Mouse (Mus musculus) embryonic facial prominence, embryonic 10.5 days (tissue): ENCODE measurements around the gene Slc19a2. TPM values are rescaled to one million over a fixed set of nuclear protein-coding genes. Genes with fewer than 3 reads are reported as not detected.
A peak's percentile ranks its signal among the peaks of the same experiment; 100 is the strongest.
"Not testable (repeated sequence)": the region's sequence is repeated elsewhere in the genome, so short reads cannot be mapped to it uniquely, and the experiment has no call there.

Source experiments
- DNase-seq: peaks from one replicate; pipeline ENCODE4 v3.0.0-alpha.2; 2017; ENCODE audit warnings: low spot score
- H3K27ac ChIP-seq: fragments of 300-500 bp; sonication (generic); replicated peaks from 2 replicates; pipeline ENCODE4 v1.5.1; 2016; ENCODE audit warnings: mild to moderate bottlenecking
- H3K27me3 ChIP-seq: fragments of 300-500 bp; sonication (generic); replicated peaks from 2 replicates; pipeline ENCODE4 v1.6.1; 2016; ENCODE audit warnings: low read depth, mild to moderate bottlenecking; ENCODE audit not compliant: poor library complexity, severe bottlenecking
- H3K36me3 ChIP-seq: fragments of 300-500 bp; sonication (generic); replicated peaks from 2 replicates; pipeline ENCODE4 v1.6.1; 2016; ENCODE audit warnings: mild to moderate bottlenecking, moderate library complexity
- H3K4me1 ChIP-seq: fragments of 300-500 bp; sonication (generic); 2 replicates; pipeline ENCODE4 v1.6.1; 2016
- H3K4me3 ChIP-seq: fragments of 300-500 bp; sonication (generic); 2 replicates; pipeline ENCODE4 v1.5.1; 2016; ENCODE audit warnings: mild to moderate bottlenecking, moderate library complexity
- H3K9me3 ChIP-seq: fragments of 300-500 bp; sonication (generic); 2 replicates; pipeline ENCODE4 v1.6.1; 2016; ENCODE audit warnings: mild to moderate bottlenecking
- WGBS: fragments of 180-500 bp; shearing (Covaris S2); methylation state at CpG from one replicate; pipeline ENCODE4 v1.1.7; 2016; 5-methylcytosine and 5-hydroxymethylcytosine counted together
- polyA plus RNA-seq: library from polyadenylated mRNA; unstranded; fragments of >200 nt; fragmentation: Nextera tagmentation; extraction: Ambion mirVana; gene quantifications from 2 replicates; pipeline ENCODE4 v1.2.1, GENCODE M21; 2016

The Slc19a2 gene
- polyA plus RNA-seq: 10.8 and 11.5 TPM in 2 replicates

GRCm38 (mm10) chr1:164248465-164249331 is at the start of gene Slc19a2:
TSS of gene Slc19a2 (plus strand) at chr1:164249046.
- Histone ChIP-seq H3K4me1 (peaks cover 39% of the 10 kb centered on the region), H3K4me3 (peak within 1 kb of the TSS; percentile 83), H3K9me3 (no peaks in the 10 kb centered on the region), H3K36me3 (no peaks in the 10 kb centered on the region), H3K27me3 (peaks cover 21% of the 10 kb centered on the region), H3K27ac (peak within 1 kb of the TSS; percentile 90)
- peak; percentile 100 for DNase-seq
- under 1% methylated on average over 79 of the region's 79 CpGs for WGBS

- Histone ChIP-seq H3K27ac (no peak overlapping the region), H3K4me3 (no peak overlapping the region), H3K36me3 (no peaks in the 10 kb centered on the region), H3K4me1 (no peaks in the 10 kb centered on the region), H3K9me3 (no peaks in the 10 kb centered on the region), H3K27me3 (no peaks in the 10 kb centered on the region)
- 88% methylated on average over 4 of the region's 4 CpGs for WGBS
- DNase-seq: no peak
These were observed 49.3 kb upstream of the Slc19a2 start for GRCm38 (mm10) chr1:164199551-164199950.

- Histone ChIP-seq H3K27me3 (no peaks in the 10 kb centered on the region), H3K36me3 (no peaks in the 10 kb centered on the region), H3K4me1 (no peaks in the 10 kb centered on the region), H3K27ac (no peak overlapping the region), H3K9me3 (no peaks in the 10 kb centered on the region), H3K4me3 (no peak overlapping the region)
- 87% methylated on average over 2 of the region's 2 CpGs for WGBS
- DNase-seq: no peak
These were observed 40.4 kb upstream of the Slc19a2 start for GRCm38 (mm10) chr1:164208437-164208836.

- 85% methylated on average over 4 of the region's 4 CpGs for WGBS
- Histone ChIP-seq H3K27ac (no peak overlapping the region), H3K4me3 (no peak overlapping the region), H3K9me3 (no peaks in the 10 kb centered on the region), H3K4me1 (no peaks in the 10 kb centered on the region), H3K27me3 (no peaks in the 10 kb centered on the region), H3K36me3 (no peaks in the 10 kb centered on the region)
- DNase-seq: no peak
These were observed 37.9 kb upstream of the Slc19a2 start for GRCm38 (mm10) chr1:164210899-164211298.

- no peak for DNase-seq
- H3K36me3 ChIP-seq: no peaks in the 10 kb centered on the region
- no peak overlapping the region for H3K4me3 ChIP-seq
- 0 out of 2 replicates have a peak, but pooled peaks cover under 1% of the 10 kb centered on the region for H3K4me1 ChIP-seq
- H3K27ac ChIP-seq: no peak overlapping the region
- no peaks in the 10 kb centered on the region; the same call in 1 of the 2 replicates for H3K27me3 ChIP-seq
- no peaks in the 10 kb centered on the region for H3K9me3 ChIP-seq
- whole genome bisulfite sequencing: 86% methylated on average over 8 of the region's 8 CpGs
These were observed 36.2 kb upstream of the Slc19a2 start for GRCm38 (mm10) chr1:164212686-164213085.

GRCm38 (mm10) chr1:164214190-164214589 is 34.7 kb upstream of the Slc19a2 start:
- H3K9me3 ChIP-seq: no peaks in the 10 kb centered on the region
- 0 out of 2 replicates have a peak, but pooled peaks cover 6% of the 10 kb centered on the region for H3K4me1 ChIP-seq
- H3K36me3 ChIP-seq: no peaks in the 10 kb centered on the region
- H3K4me3 ChIP-seq: no peak overlapping the region
- WGBS: 67% methylated on average over 8 of the region's 8 CpGs
- DNase-seq: no peak
- no peaks in the 10 kb centered on the region; the same call in 1 of the 2 replicates for H3K27me3 ChIP-seq
- H3K27ac ChIP-seq: no peak overlapping the region

- H3K4me3 ChIP-seq: no peak overlapping the region
- H3K27me3 ChIP-seq: no peaks in the 10 kb centered on the region; the same call in 1 of the 2 replicates
- no peaks in the 10 kb centered on the region for H3K36me3 ChIP-seq
- no peak overlapping the region for H3K27ac ChIP-seq
- 0 out of 2 replicates have a peak, but pooled peaks cover 6% of the 10 kb centered on the region for H3K4me1 ChIP-seq
- no peaks in the 10 kb centered on the region for H3K9me3 ChIP-seq
- WGBS: 84% methylated on average over 3 of the region's 3 CpGs
- no peak for DNase-seq
These were observed 33.7 kb upstream of the Slc19a2 start for GRCm38 (mm10) chr1:164215097-164215496.

GRCm38 (mm10) chr1:164215540-164215939 is 33.3 kb upstream of the Slc19a2 start:
- no peak overlapping the region for H3K27ac ChIP-seq
- no peak for DNase-seq
- 83% methylated on average over 6 of the region's 6 CpGs for WGBS

GRCm38 (mm10) chr1:164217791-164218685 is 30.8 kb upstream of the Slc19a2 start:
- Histone ChIP-seq H3K36me3 (no peaks in the 10 kb centered on the region), H3K4me1 (0 out of 2 replicates have a peak, but pooled peaks cover 6% of the 10 kb centered on the region), H3K4me3 (no peak overlapping the region), H3K27me3 (peaks cover 8% of the 10 kb centered on the region), H3K27ac (no peak overlapping the region), H3K9me3 (no peaks in the 10 kb centered on the region)
- DNase-seq: no peak
- 48% methylated on average over 15 of the region's 15 CpGs for WGBS

More at GRCm38 (mm10) chr1:164215540-164215939, 33.3 kb upstream of the Slc19a2 start:
- Histone ChIP-seq H3K4me1 (0 out of 2 replicates have a peak, but pooled peaks cover 6% of the 10 kb centered on the region), H3K36me3 (no peaks in the 10 kb centered on the region), H3K9me3 (no peaks in the 10 kb centered on the region), H3K4me3 (no peak overlapping the region), H3K27me3 (no peaks in the 10 kb centered on the region; the same call in 1 of the 2 replicates)

GRCm38 (mm10) chr1:164220261-164220660 is 28.6 kb upstream of the Slc19a2 start:
- H3K4me3 ChIP-seq: no peak overlapping the region
- 0 out of 2 replicates have a peak, but pooled peaks cover 6% of the 10 kb centered on the region for H3K4me1 ChIP-seq
- H3K27ac ChIP-seq: no peak overlapping the region
- no peaks in the 10 kb centered on the region for H3K9me3 ChIP-seq
- no peaks in the 10 kb centered on the region for H3K36me3 ChIP-seq
- peaks cover 13% of the 10 kb centered on the region for H3K27me3 ChIP-seq
- 86% methylated on average over 4 of the region's 4 CpGs for WGBS
- no peak for DNase-seq

GRCm38 (mm10) chr1:164223089-164223488 is 25.8 kb upstream of the Slc19a2 start:
- H3K9me3 ChIP-seq: no peaks in the 10 kb centered on the region
- H3K4me1 ChIP-seq: 0 out of 2 replicates have a peak, but pooled peaks cover 2% of the 10 kb centered on the region
- H3K27ac ChIP-seq: no peak overlapping the region
- H3K4me3 ChIP-seq: no peak overlapping the region
- no peaks in the 10 kb centered on the region for H3K36me3 ChIP-seq
- H3K27me3 ChIP-seq: peaks cover 13% of the 10 kb centered on the region
- no peak for DNase-seq

- H3K4me3 ChIP-seq, DNase-seq, H3K9me3 ChIP-seq, H3K27ac ChIP-seq, H3K27me3 ChIP-seq, H3K36me3 ChIP-seq, H3K4me1 ChIP-seq: not testable (repeated sequence)
- WGBS: 93% methylated on average over 2 of the region's 4 CpGs
These were observed 16.8 kb upstream of the Slc19a2 start for GRCm38 (mm10) chr1:164231937-164232570.
